Mouse (Mus musculus): ENCODE measurements around the gene Clic4. TPM values are rescaled to one million over a fixed set of nuclear protein-coding genes. Genes with fewer than 3 reads are reported as not detected.

The Clic4 gene
- polyA plus RNA-seq, 1 experiment: 250 TPM

DNA sequence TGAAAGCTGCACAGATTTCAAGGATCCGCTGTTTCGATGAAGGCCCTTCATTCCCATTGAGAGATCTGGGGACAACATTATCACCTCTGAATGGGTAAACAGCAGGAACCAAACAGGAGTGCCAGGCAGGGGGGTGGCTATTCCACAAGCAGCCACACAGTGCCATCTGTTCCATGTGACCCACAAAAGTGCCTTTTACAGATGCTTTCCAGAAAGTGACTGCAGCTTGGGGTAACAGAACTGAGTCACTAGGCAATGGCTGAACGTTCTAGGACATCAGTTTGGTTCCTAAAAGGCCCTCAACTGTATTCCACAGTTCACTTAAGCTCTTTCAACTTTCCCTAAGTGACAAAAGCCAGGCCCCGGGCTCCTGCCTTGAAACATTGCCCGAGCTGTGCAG lies 42.0 kb downstream of the Clic4 start:
- Histone ChIP-seq H3K27me3 (ENCODE audit: control insufficient read depth, insufficient read depth, insufficient read length) (no peaks in the 10 kb centered on the region), H3K4me3 (no peak overlapping the region), H3K36me3 (ENCODE audit: control insufficient read depth, insufficient read depth) (peaks cover 8% of the 10 kb centered on the region), H3ac (ENCODE audit: control insufficient read depth, insufficient read length) (no peak overlapping the region), H3K79me2 (ENCODE audit: control insufficient read depth, insufficient read depth) (peaks cover 89% of the 10 kb centered on the region), H3K4me2 (ENCODE audit: low read depth) (no peak overlapping the region)
- TF ChIP-seq E2F4 (IDR thresholded peaks at IDR 0.05; ENCODE audit: insufficient read depth) (no peak), SRF (IDR thresholded peaks at IDR 0.05; ENCODE audit: control insufficient read depth, insufficient read length, low read depth) (no peak), TCF12 (IDR thresholded peaks at IDR 0.05; ENCODE audit: insufficient read depth, poor library complexity, severe bottlenecking) (no peak), REST (IDR thresholded peaks at IDR 0.05; ENCODE audit: insufficient read depth, insufficient read length) (no peak), MYOG (IDR thresholded peaks at IDR 0.05; ENCODE audit: control insufficient read depth in 1 of 3, insufficient read depth in 1 of 3, insufficient read length in 2 of 3, low read depth in 2 of 3) (no peak), POLR2A (IDR thresholded peaks at IDR 0.05; ENCODE audit: insufficient read length, low read depth) (no peak), CEBPB (IDR thresholded peaks at IDR 0.05; ENCODE audit: insufficient read depth, poor library complexity, severe bottlenecking) (no peak), USF1 (IDR thresholded peaks at IDR 0.05; ENCODE audit: low read depth) (no peak), MAX (IDR thresholded peaks at IDR 0.05; ENCODE audit: low read depth) (no peak), POLR2AphosphoS2 (IDR thresholded peaks at IDR 0.05; ENCODE audit: insufficient read length, low read depth) (no peak), MYOD1 (IDR thresholded peaks at IDR 0.05; ENCODE audit: control insufficient read depth in 1 of 3, insufficient read length in 2 of 3, low read depth in 2 of 3) (no peak), TCF3 (IDR thresholded peaks at IDR 0.05; ENCODE audit: insufficient read length, low read depth) (no peak)

DNA sequence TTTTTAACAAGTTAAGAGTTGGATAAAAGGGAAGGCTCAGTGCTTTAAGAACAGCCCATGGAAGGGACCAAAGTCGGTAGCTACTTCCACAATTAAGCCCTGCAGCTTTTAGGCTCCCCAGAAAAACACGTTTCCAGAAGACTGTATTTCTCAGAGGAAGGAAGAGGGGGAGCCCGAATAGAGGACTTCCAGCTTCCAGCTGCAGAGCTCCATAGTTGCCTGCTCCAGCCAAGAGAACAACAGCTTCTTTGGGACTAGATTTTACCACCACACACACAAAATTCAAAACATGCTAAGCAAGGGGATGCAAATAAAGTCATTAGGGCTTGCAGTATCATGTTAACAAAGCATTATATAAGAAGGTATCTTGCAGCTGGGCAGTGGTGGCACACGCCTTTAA lies 42.7 kb downstream of the Clic4 start:
- no peak overlapping the region for H3K4me3 ChIP-seq
- no peak overlapping the region for H3K4me2 ChIP-seq (ENCODE audit: low read depth)
- TF ChIP-seq MYOD1 (IDR thresholded peaks at IDR 0.05; ENCODE audit: control insufficient read depth in 1 of 3, insufficient read length in 2 of 3, low read depth in 2 of 3) (no peak), TCF3 (IDR thresholded peaks at IDR 0.05; ENCODE audit: insufficient read length, low read depth) (no peak), POLR2AphosphoS2 (IDR thresholded peaks at IDR 0.05; ENCODE audit: insufficient read length, low read depth) (no peak), REST (IDR thresholded peaks at IDR 0.05; ENCODE audit: insufficient read depth, insufficient read length) (no peak), MAX (IDR thresholded peaks at IDR 0.05; ENCODE audit: low read depth) (no peak)

DNA sequence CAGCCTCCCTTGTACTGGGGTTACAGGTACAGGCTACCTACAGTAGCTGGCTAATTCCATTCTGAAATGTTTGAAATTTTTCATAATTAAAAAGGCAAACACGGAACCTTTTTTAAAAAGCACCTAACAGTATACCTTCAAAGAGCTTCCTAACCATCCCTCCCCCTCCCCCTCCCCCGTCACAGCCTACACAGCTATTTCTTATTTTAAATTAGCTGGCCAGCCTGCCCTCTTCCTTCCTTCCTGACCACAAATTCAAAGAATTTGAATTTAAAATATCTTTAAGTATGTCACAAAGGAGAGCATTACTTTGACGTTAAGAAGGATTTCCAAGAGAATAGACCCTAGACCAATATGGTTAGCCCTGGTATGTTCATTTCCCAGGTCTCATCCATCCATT lies 44.5 kb downstream of the Clic4 start:
- Histone ChIP-seq H3K4me3 (no peak overlapping the region), H3ac (ENCODE audit: control insufficient read depth, insufficient read length) (no peak overlapping the region), H3K27me3 (ENCODE audit: control insufficient read depth, insufficient read depth, insufficient read length) (no peaks in the 10 kb centered on the region), H3K4me2 (ENCODE audit: low read depth) (no peak overlapping the region), H3K36me3 (ENCODE audit: control insufficient read depth, insufficient read depth) (peaks cover 28% of the 10 kb centered on the region), H3K79me2 (ENCODE audit: control insufficient read depth, insufficient read depth) (peaks cover 92% of the 10 kb centered on the region)
- TF ChIP-seq POLR2AphosphoS2 (IDR thresholded peaks at IDR 0.05; ENCODE audit: insufficient read length, low read depth) (no peak), MYOD1 (IDR thresholded peaks at IDR 0.05; ENCODE audit: control insufficient read depth in 1 of 3, insufficient read length in 2 of 3, low read depth in 2 of 3) (no peak), TCF3 (IDR thresholded peaks at IDR 0.05; ENCODE audit: insufficient read length, low read depth) (no peak), MAX (IDR thresholded peaks at IDR 0.05; ENCODE audit: low read depth) (no peak), USF1 (IDR thresholded peaks at IDR 0.05; ENCODE audit: low read depth) (no peak)

More for the DNA sequence above, 42.7 kb downstream of the Clic4 start:
- H3K36me3 ChIP-seq (ENCODE audit: control insufficient read depth, insufficient read depth): peaks cover 13% of the 10 kb centered on the region
- no peaks in the 10 kb centered on the region for H3K27me3 ChIP-seq (ENCODE audit: control insufficient read depth, insufficient read depth, insufficient read length)
- peaks cover 89% of the 10 kb centered on the region for H3K79me2 ChIP-seq (ENCODE audit: control insufficient read depth, insufficient read depth)
- H3ac ChIP-seq (ENCODE audit: control insufficient read depth, insufficient read length): no peak overlapping the region

DNA sequence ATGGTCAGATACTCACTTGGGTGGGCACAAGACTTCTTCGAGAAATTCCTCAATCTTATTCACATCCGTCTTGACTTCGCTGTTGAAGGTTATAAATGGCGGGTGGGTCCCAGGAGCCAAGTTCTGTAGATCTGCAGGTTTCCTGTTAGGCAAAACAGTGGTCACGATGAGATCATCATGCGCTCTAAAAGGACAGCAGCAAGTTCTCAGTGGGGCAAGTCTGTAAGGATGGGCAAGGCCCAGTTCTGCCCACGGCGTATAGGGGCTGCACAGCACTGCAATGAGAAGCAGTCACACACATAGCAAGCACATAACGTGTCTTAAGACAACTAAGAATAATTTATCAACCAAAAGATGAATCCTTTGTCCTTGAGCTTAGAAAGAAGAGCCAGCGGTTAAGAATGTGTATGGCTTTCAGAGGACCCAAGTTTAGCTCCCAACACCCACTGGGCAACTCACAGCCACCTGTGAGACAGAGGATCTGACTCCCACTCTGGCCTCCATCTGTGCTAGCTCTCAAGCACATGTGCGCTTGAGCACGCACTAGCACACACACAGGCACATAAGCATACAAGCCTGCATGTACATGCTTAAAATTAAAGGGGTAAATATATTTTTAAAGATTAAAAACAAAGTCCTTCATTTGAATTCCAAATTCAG lies 46.5 kb downstream of the Clic4 start:
- TF ChIP-seq POLR2AphosphoS2 (IDR thresholded peaks at IDR 0.05; ENCODE audit: insufficient read length, low read depth): peak; percentile 17
- TF ChIP-seq POLR2A (IDR thresholded peaks at IDR 0.05; ENCODE audit: insufficient read length, low read depth): peak; percentile 21
- TF ChIP-seq CEBPB (IDR thresholded peaks at IDR 0.05; ENCODE audit: insufficient read depth, poor library complexity, severe bottlenecking): no peak
- H3K36me3 ChIP-seq (ENCODE audit: control insufficient read depth, insufficient read depth): peaks cover 35% of the 10 kb centered on the region
- H3ac ChIP-seq (ENCODE audit: control insufficient read depth, insufficient read length): no peak overlapping the region
- H3K27me3 ChIP-seq (ENCODE audit: control insufficient read depth, insufficient read depth, insufficient read length): no peaks in the 10 kb centered on the region
- no peak overlapping the region for H3K4me3 ChIP-seq
- no peak overlapping the region for H3K4me2 ChIP-seq (ENCODE audit: low read depth)
- peaks cover 92% of the 10 kb centered on the region for H3K79me2 ChIP-seq (ENCODE audit: control insufficient read depth, insufficient read depth)

DNA sequence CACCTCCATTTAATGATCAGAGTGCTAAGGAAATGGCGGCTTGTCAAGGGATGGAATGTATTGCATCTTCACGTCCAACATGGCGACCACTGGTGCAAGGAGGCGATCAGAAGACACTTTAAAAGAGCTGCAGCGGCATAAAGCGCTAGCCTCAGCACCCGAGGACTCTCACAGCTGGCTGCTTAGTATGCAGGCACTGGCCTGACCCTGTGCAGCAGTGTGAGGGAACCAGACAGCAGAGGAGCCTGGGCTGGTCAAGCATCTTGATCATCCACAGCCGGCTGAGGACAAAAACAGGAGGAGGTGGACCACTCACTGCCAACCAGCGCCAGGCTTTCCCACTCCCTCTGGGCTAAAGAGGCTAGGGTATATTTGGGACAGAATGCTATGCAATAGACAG lies 48.8 kb downstream of the Clic4 start:
- TF ChIP-seq MYOD1 (IDR thresholded peaks at IDR 0.05; ENCODE audit: control insufficient read depth in 1 of 3, insufficient read length in 2 of 3, low read depth in 2 of 3) (no peak), SRF (IDR thresholded peaks at IDR 0.05; ENCODE audit: control insufficient read depth, insufficient read length, low read depth) (no peak), POLR2AphosphoS2 (IDR thresholded peaks at IDR 0.05; ENCODE audit: insufficient read length, low read depth) (no peak), MAX (IDR thresholded peaks at IDR 0.05; ENCODE audit: low read depth) (no peak), MYOG (IDR thresholded peaks at IDR 0.05; ENCODE audit: control insufficient read depth in 1 of 3, insufficient read depth in 1 of 3, insufficient read length in 2 of 3, low read depth in 2 of 3) (no peak), TCF3 (IDR thresholded peaks at IDR 0.05; ENCODE audit: insufficient read length, low read depth) (no peak), E2F4 (IDR thresholded peaks at IDR 0.05; ENCODE audit: insufficient read depth) (no peak), USF1 (IDR thresholded peaks at IDR 0.05; ENCODE audit: low read depth) (no peak), TCF12 (IDR thresholded peaks at IDR 0.05; ENCODE audit: insufficient read depth, poor library complexity, severe bottlenecking) (no peak), REST (IDR thresholded peaks at IDR 0.05; ENCODE audit: insufficient read depth, insufficient read length) (no peak), POLR2A (IDR thresholded peaks at IDR 0.05; ENCODE audit: insufficient read length, low read depth) (no peak), CEBPB (IDR thresholded peaks at IDR 0.05; ENCODE audit: insufficient read depth, poor library complexity, severe bottlenecking) (no peak)
- H3K4me2 ChIP-seq (ENCODE audit: low read depth): no peak overlapping the region
- H3K27me3 ChIP-seq (ENCODE audit: control insufficient read depth, insufficient read depth, insufficient read length): no peaks in the 10 kb centered on the region
- H3K4me3 ChIP-seq: no peak overlapping the region
- H3K79me2 ChIP-seq (ENCODE audit: control insufficient read depth, insufficient read depth): peaks cover 91% of the 10 kb centered on the region
- peaks cover 49% of the 10 kb centered on the region for H3K36me3 ChIP-seq (ENCODE audit: control insufficient read depth, insufficient read depth)
- no peak overlapping the region for H3ac ChIP-seq (ENCODE audit: control insufficient read depth, insufficient read length)

Data from myocyte (in vitro differentiated cells).